ENCODE assay signal across 7 mouse cellular contexts in the genomic region with DNA sequence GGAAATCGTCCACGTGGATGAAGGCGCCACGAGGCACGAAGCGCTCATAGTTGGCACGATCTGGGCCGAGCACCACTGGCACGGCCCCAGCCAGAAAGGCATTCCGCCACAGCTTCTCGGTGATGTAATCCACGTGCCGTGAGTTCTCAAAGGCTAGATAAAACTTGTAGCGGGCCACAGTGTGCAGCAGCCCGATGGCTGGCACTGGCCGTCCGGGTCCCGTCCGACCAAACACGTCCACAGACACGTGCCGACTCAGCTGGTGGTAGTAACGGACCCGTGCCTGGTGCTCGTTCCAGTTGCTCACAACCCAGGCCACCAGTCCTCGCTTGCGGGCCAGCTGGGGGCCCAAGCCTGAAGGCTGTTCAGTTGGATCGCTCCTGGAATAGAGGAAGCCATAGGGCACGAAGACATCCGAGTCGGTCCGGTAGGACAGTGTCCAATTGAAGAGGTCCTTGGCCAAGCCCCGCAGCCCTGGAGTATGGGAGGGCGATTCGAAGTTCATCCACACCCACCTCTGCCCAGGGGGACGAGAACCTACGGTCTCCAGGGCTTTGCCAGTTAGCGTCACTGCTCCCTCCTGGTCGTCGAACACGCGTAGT. TPM values are rescaled to one million over a fixed set of nuclear protein-coding genes. Genes with fewer than 3 reads are reported as not detected.
A peak's percentile ranks its signal among the peaks of the same experiment; 100 is the strongest.
DNase-seq lines count a peak whose midpoint lies in the region; ATAC-seq and TF ChIP-seq lines count a peak whose summit lies in the region.

No protein-coding gene starts in this region.

- peak overlapping the region; percentile 4; the same call in 1 of the 2 replicates for H3K9ac ChIP-seq in ES-E14 (ENCODE audit: insufficient read depth, low read depth, low read length, poor library complexity, severe bottlenecking)
- H3K9ac ChIP-seq in forebrain, embryonic 16.5 days (replicated peaks; ENCODE audit: low read depth, low read length), result peak overlapping the region; percentile 63
- H3K9ac ChIP-seq in limb, embryonic 13.5 days, result peak overlapping the region; percentile 74

- H3K4me2 ChIP-seq in forebrain, embryonic 16.5 days (ENCODE audit: low read length), result peak overlapping the region; percentile 92
- H3K4me2 ChIP-seq in limb, embryonic 13.5 days (replicated peaks), result peak overlapping the region; percentile 93

- no peaks in the 10 kb centered on the region for H3K36me3 ChIP-seq in E14TG2a.4 (ENCODE audit: insufficient read depth, low read length)
- no peaks in the 10 kb centered on the region for H3K36me3 ChIP-seq in ES-E14 (ENCODE audit: control insufficient read depth, insufficient read depth, low read length, poor library complexity, severe bottlenecking)
- H3K36me3 ChIP-seq in forebrain, embryonic 16.5 days (ENCODE audit: control insufficient read depth, insufficient read depth), result no peaks in the 10 kb centered on the region
- no peaks in the 10 kb centered on the region for H3K36me3 ChIP-seq in limb, embryonic 13.5 days

- DNase-seq in ES-E14 (ENCODE audit: low read depth, low spot score), result no peak
- no peak for DNase-seq in spleen, postnatal 14 days (ENCODE audit: low spot score in 2 of 2)
- no peak for DNase-seq in right cerebral cortex, adult 2 months (ENCODE audit: low spot score in 2 of 2)

- 53% methylated on average over 42 of the region's 42 CpGs for WGBS in forebrain, embryonic 16.5 days
- WGBS in limb, embryonic 13.5 days, result 55% methylated on average over 42 of the region's 42 CpGs

- H3K4me3 ChIP-seq in E14TG2a.4 (replicated peaks; ENCODE audit: low read length) (peak overlapping the region; percentile 75), ES-E14 (ENCODE audit: insufficient read depth in 1 of 2, low read depth in 1 of 2, low read length in 2 of 2, poor library complexity in 1 of 2, severe bottlenecking in 1 of 2) (peak overlapping the region; percentile 52 to 67; a peak in 3 of 4 replicates)
- peak overlapping the region; percentile 55 for H3K4me3 ChIP-seq in forebrain, embryonic 16.5 days (replicated peaks; ENCODE audit: low read length)
- H3K4me3 ChIP-seq in limb, embryonic 13.5 days, result peak overlapping the region; percentile 58

- ATAC-seq in forebrain, embryonic 16.5 days, result no peak; the same call in 1 of the 2 replicates
- ATAC-seq in limb, embryonic 13.5 days (ENCODE audit: low FRiP score, low read depth), result peak; percentile 46
- ATAC-seq in monocyte, adult 5-6 weeks (replicated peaks; ENCODE audit: insufficient number of reproducible peaks, low FRiP score, low TSS enrichment, poor library complexity, severe bottlenecking), result 0 out of 2 replicates have a peak, but pooled peaks have one; percentile 12

- in situ Hi-C loops in ES-E14 (cut with MboI; ENCODE audit: low sequenced_read_pairs in 2 of 2, unreplicated experiment in 2 of 2), result no loop called here

- H3K9me3 ChIP-seq in E14TG2a.4 (ENCODE audit: low read length) (no peaks in the 10 kb centered on the region), ES-E14 (ENCODE audit: control insufficient read depth, insufficient read depth, low read depth, low read length) (no peaks in the 10 kb centered on the region)
- H3K9me3 ChIP-seq in forebrain, embryonic 16.5 days (ENCODE audit: control insufficient read depth, low read length), result no peaks in the 10 kb centered on the region
- no peaks in the 10 kb centered on the region for H3K9me3 ChIP-seq in limb, embryonic 13.5 days

- H3K27me3 ChIP-seq in E14TG2a.4 (ENCODE audit: insufficient read depth, low read length), result peaks cover 72% of the 10 kb centered on the region
- 0 out of 2 replicates have a peak, but pooled peaks cover 2% of the 10 kb centered on the region for H3K27me3 ChIP-seq in forebrain, embryonic 16.5 days (replicated peaks; ENCODE audit: control insufficient read depth, insufficient read depth, low read length)
- peaks cover 9% of the 10 kb centered on the region; the same call in 1 of the 2 replicates for H3K27me3 ChIP-seq in limb, embryonic 13.5 days

- no peak for TF ChIP-seq CTCF in E14TG2a.4 (conservative IDR thresholded peaks at IDR 0.05; ENCODE audit: low read length)

- peaks cover 19% of the 10 kb centered on the region for H3K4me1 ChIP-seq in E14TG2a.4 (replicated peaks; ENCODE audit: low read depth, low read length)
- H3K4me1 ChIP-seq in ES-E14 (ENCODE audit: control insufficient read depth in 2 of 2, insufficient read depth in 2 of 2, low read length in 2 of 2, poor library complexity in 1 of 2), result peaks cover 0 to 7% of the 10 kb centered on the region in 2 experiments; a peak in 1 of 4 replicates
- H3K4me1 ChIP-seq in forebrain, embryonic 16.5 days (replicated peaks; ENCODE audit: control insufficient read depth, insufficient read depth, low read length), result peaks cover 14% of the 10 kb centered on the region
- peaks cover 31% of the 10 kb centered on the region for H3K4me1 ChIP-seq in limb, embryonic 13.5 days

- no peak overlapping the region for H3K27ac ChIP-seq in ES-E14 (ENCODE audit: insufficient read depth, low read depth, low read length, poor library complexity, severe bottlenecking)
- no peak overlapping the region for H3K27ac ChIP-seq in forebrain, embryonic 16.5 days (ENCODE audit: low read length)
- H3K27ac ChIP-seq in limb, embryonic 13.5 days, result no peak overlapping the region

TF ChIP-seq in ES-E14, 5 proteins besides CTCF, POLR2A, EP300 and RAD21:
- no peak for TF ChIP-seq ZNF384 (IDR thresholded peaks at IDR 0.05; ENCODE audit: low read depth, low read length)
- no peak for TF ChIP-seq MAFK (IDR thresholded peaks at IDR 0.05; ENCODE audit: insufficient read depth, low read depth, low read length)
- TF ChIP-seq ZC3H11A (IDR thresholded peaks at IDR 0.05; ENCODE audit: borderline replicate concordance, low read depth, low read length), result no peak
- TF ChIP-seq HCFC1 (IDR thresholded peaks at IDR 0.05; ENCODE audit: borderline replicate concordance, insufficient read depth, low read length), result no peak
- TF ChIP-seq CHD2 (IDR thresholded peaks at IDR 0.05; ENCODE audit: low read depth, low read length), result no peak

RNA-seq across cellular contexts. Expression of a gene that starts 1.2 kb away (rescaled TPM):
- total RNA-seq in ES-E14 (2012; rRNA removed), result 1.3 and 1.4 TPM in 2 replicates
- polyA plus RNA-seq in forebrain, embryonic 16.5 days (2015; fragmentation: Nextera tagmentation; extraction: Ambion mirVana), result 0.36 and 1.1 TPM in 2 replicates
- 3.8 and 3.9 TPM in 2 replicates for polyA plus RNA-seq in limb, embryonic 13.5 days (2015; fragmentation: Nextera tagmentation; extraction: Ambion mirVana)
- total RNA-seq in monocyte, adult 5-6 weeks (2017), result 12.1 to 18.8 TPM (median 17.1 TPM) in 3 replicates

RNA-seq across cellular contexts. Expression of a gene that starts 10.5 kb away (rescaled TPM):
- total RNA-seq in ES-E14 (2012; rRNA removed), result 2.7 and 4.8 TPM in 2 replicates
- polyA plus RNA-seq in forebrain, embryonic 16.5 days (2015; fragmentation: Nextera tagmentation; extraction: Ambion mirVana), result 0.06 and 0.09 TPM in 2 replicates
- 0.11 TPM in 1 of 2 replicates, not detected in the other for polyA plus RNA-seq in limb, embryonic 13.5 days (2015; fragmentation: Nextera tagmentation; extraction: Ambion mirVana)
- not detected in 3 replicates for total RNA-seq in monocyte, adult 5-6 weeks (2017)

RNA-seq across cellular contexts. Expression of a gene that starts 19.8 kb away (rescaled TPM):
- not detected in 2 replicates for total RNA-seq in ES-E14 (2012; rRNA removed)
- 2.8 and 2.9 TPM in 2 replicates for polyA plus RNA-seq in forebrain, embryonic 16.5 days (2015; fragmentation: Nextera tagmentation; extraction: Ambion mirVana)
- polyA plus RNA-seq in limb, embryonic 13.5 days (2015; fragmentation: Nextera tagmentation; extraction: Ambion mirVana), result 0.39 and 0.55 TPM in 2 replicates
- total RNA-seq in monocyte, adult 5-6 weeks (2017), result not detected in 3 replicates

RNA-seq across cellular contexts. Expression of a gene that starts 33.5 kb away (rescaled TPM):
- 34.9 and 46.0 TPM in 2 replicates for total RNA-seq in ES-E14 (2012; rRNA removed)
- 15.5 and 16.8 TPM in 2 replicates for polyA plus RNA-seq in forebrain, embryonic 16.5 days (2015; fragmentation: Nextera tagmentation; extraction: Ambion mirVana)
- polyA plus RNA-seq in limb, embryonic 13.5 days (2015; fragmentation: Nextera tagmentation; extraction: Ambion mirVana), result 23.7 and 28.4 TPM in 2 replicates
- total RNA-seq in monocyte, adult 5-6 weeks (2017), result 15.9 to 34.9 TPM (median 19.8 TPM) in 3 replicates

RNA-seq across cellular contexts. Expression of a gene that starts 33.7 kb away (rescaled TPM):
- total RNA-seq in ES-E14 (2012; rRNA removed), result 44.4 and 48.7 TPM in 2 replicates
- polyA plus RNA-seq in forebrain, embryonic 16.5 days (2015; fragmentation: Nextera tagmentation; extraction: Ambion mirVana), result 43.7 and 48.1 TPM in 2 replicates
- polyA plus RNA-seq in limb, embryonic 13.5 days (2015; fragmentation: Nextera tagmentation; extraction: Ambion mirVana), result 44.4 and 46.7 TPM in 2 replicates
- total RNA-seq in monocyte, adult 5-6 weeks (2017), result 25.3 to 39.9 TPM (median 37.0 TPM) in 3 replicates

Comparison
In these comparisons a context has a peak if more than half of its experiments do, and no peak if none do; other contexts are left out.
1. H3K9ac ChIP-seq: peak in every context shown above with its lines; median percentile 74 in limb, embryonic 13.5 days; 63 in forebrain, embryonic 16.5 days; 4 in ES-E14.